Mouse (Mus musculus): Measurements from ENCODE around the gene Fblim1.

Gene Fblim1

GRCm38 (mm10) chr4:141539213-141539767 lies 66.6 kb downstream of the Fblim1 start:
- DNase-seq (ENCODE audit: low spot score), result no peak

- peak; percentile 93 for DNase-seq (ENCODE audit: low spot score)
These were observed 67.3 kb downstream of the Fblim1 start, which contains the start of gene Spen for GRCm38 (mm10) chr4:141538408-141539212. Gene Spen, minus strand, starts transcription at chr4:141538597.

GRCm38 (mm10) chr4:141537706-141538407 lies 68.0 kb downstream of the Fblim1 start:
- DNase-seq (ENCODE audit: low spot score), result peak; percentile 37

GRCm38 (mm10) chr4:141537226-141537610 lies 68.7 kb downstream of the Fblim1 start:
- DNase-seq (ENCODE audit: low spot score), result no peak

GRCm38 (mm10) chr4:141536291-141537225 lies 69.3 kb downstream of the Fblim1 start:
- peak; percentile 83 for DNase-seq (ENCODE audit: low spot score)

GRCm38 (mm10) chr4:141534947-141535680 lies 70.8 kb downstream of the Fblim1 start:
- DNase-seq (ENCODE audit: low spot score), result peak; percentile 55

- DNase-seq (ENCODE audit: low spot score), result no peak
These were observed 74.9 kb downstream of the Fblim1 start for GRCm38 (mm10) chr4:141530979-141531378.

GRCm38 (mm10) chr4:141528938-141529337 lies 77.0 kb downstream of the Fblim1 start:
- no peak for DNase-seq (ENCODE audit: low spot score)

- DNase-seq (ENCODE audit: low spot score), result no peak
These were observed 78.8 kb downstream of the Fblim1 start for GRCm38 (mm10) chr4:141526936-141527650.

All from embryo, embryonic 10 days (tissue).